Mouse (Mus musculus) E14TG2a.4 (cell line): ENCODE measurements around the gene Mgp.

Experiments used
- CTCF ChIP-seq: conservative IDR thresholded peaks from 2 replicates; pipeline ENCODE4 v1.5.1; 2014; ENCODE audit warnings: low read length
- NANOG ChIP-seq: IDR thresholded peaks from 2 replicates; pipeline ENCODE4 v1.6.1; 2014; ENCODE audit warnings: borderline replicate concordance, low read length, mixed read lengths
- POU5F1 ChIP-seq: IDR thresholded peaks from 2 replicates; pipeline ENCODE4 v1.6.1; 2014; ENCODE audit warnings: low read length, borderline replicate concordance

DNA sequence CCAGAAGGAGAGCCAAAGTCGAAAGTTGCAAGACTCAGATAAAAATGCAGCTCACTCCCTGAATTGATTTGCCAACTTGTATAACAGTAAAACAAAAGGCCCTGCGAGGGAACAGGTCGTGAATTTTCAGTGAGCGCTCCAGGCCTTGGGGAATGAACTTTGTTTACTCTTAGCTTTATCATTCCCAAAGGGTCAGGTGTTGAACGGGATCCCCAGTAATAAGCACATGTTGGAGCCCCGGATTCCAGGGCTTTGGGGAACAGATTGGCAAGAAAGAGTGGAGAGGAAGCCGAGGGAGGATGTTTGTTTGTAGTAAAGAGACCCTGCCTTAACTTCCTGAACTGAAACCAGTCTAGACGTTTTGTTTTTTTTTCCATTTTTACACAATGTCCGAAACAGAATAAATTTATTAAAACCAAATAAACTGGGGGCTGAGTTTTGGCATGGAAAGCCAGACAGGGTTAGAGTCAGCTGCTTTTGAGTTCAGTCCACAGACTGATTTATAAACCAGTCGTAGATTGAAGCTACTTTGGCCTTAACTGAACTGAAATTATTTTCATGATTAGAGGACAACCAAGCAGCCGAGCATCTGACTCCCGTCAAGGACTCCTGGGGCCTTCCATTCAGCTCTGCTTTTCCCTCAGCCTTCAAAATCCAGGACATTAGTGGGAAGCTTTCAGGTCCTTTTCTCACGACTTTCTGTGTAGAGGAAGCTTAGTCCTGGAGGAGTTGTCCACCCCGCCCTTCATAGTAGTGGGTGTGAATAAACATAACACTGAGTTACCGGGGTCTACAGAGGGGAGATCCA is 19.1 kb upstream of the Mgp start:
- TF ChIP-seq CTCF (no peak), NANOG (no peak), POU5F1 (no peak)
